Mouse (Mus musculus): Measurements from ENCODE around the gene Clec2h. TPM values are rescaled to one million over a fixed set of nuclear protein-coding genes. Genes with fewer than 3 reads are reported as not detected.
A peak's percentile ranks its signal among the peaks of the same experiment; 100 is the strongest.
"Not testable (repeated sequence)": the region's sequence is repeated elsewhere in the genome, so short reads cannot be mapped to it uniquely, and the experiment has no call there.

Gene Clec2h
- not detected in 2 replicates for polyA plus RNA-seq (2012; ENCODE audit: insufficient read depth, insufficient read length, missing spikeins)

GRCm38 (mm10) chr6:128662206-128662605, at the start of gene Clec2h:
TSS of gene Clec2h (plus strand) at chr6:128662385.
- Histone ChIP-seq H3K4me3 (ENCODE audit: insufficient read depth, low read length) (no peak within 1 kb of the TSS), H3K4me1 (ENCODE audit: control insufficient read depth, insufficient read depth, low read length) (no peaks in the 10 kb centered on the region), H3K27ac (ENCODE audit: insufficient read depth, low read depth, low read length) (no peak within 1 kb of the TSS)

GRCm38 (mm10) chr6:128622733-128623132, 39.5 kb upstream of the Clec2h start:
- H3K4me1 ChIP-seq (ENCODE audit: control insufficient read depth, insufficient read depth, low read length), result no peaks in the 10 kb centered on the region
- H3K27ac ChIP-seq (ENCODE audit: insufficient read depth, low read depth, low read length), result no peak overlapping the region
- H3K4me3 ChIP-seq (ENCODE audit: insufficient read depth, low read length), result no peak overlapping the region
- TF ChIP-seq CTCF (IDR thresholded peaks at IDR 0.05; ENCODE audit: low read depth, low read length), result no peak
- no peak for TF ChIP-seq POLR2A (IDR thresholded peaks at IDR 0.05; ENCODE audit: borderline replicate concordance, low read depth, low read length)

More at GRCm38 (mm10) chr6:128662206-128662605, at the start of gene Clec2h:
- TF ChIP-seq CTCF (IDR thresholded peaks at IDR 0.05; ENCODE audit: low read depth, low read length), result no peak
- TF ChIP-seq POLR2A (IDR thresholded peaks at IDR 0.05; ENCODE audit: borderline replicate concordance, low read depth, low read length), result no peak

DNA sequence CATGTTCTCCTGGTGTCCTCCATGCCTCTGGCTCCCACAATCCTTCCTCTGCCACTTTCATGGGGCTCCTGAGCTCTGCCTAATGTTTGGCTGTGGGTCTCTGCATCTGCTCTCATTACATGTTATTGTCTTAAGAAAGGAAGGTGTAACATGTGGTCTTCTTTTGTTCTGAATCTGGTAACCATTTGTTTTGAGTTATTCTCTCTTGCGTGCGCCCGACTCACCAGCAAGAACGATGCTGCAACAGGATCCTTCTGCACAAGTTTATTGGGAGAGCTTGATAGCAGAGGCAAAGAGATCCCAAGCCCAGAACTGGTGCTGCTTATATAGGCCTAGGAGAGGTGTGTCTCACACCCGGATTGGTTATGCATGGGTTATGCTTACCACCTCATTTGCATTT, 38.8 kb upstream of the Clec2h start, which contains the start of gene Klrb1a:
TSS of gene Klrb1a (minus strand) at position 101 of the 400 bp plus-strand sequence.
- H3K27ac ChIP-seq (ENCODE audit: insufficient read depth, low read depth, low read length), result not testable (repeated sequence)

GRCm38 (mm10) chr6:128624425-128624824, 37.8 kb upstream of the Clec2h start:
- TF ChIP-seq POLR2A (IDR thresholded peaks at IDR 0.05; ENCODE audit: borderline replicate concordance, low read depth, low read length) (no peak), CTCF (IDR thresholded peaks at IDR 0.05; ENCODE audit: low read depth, low read length) (no peak)
- Histone ChIP-seq H3K4me1 (ENCODE audit: control insufficient read depth, insufficient read depth, low read length) (no peaks in the 10 kb centered on the region), H3K4me3 (ENCODE audit: insufficient read depth, low read length) (no peak overlapping the region), H3K27ac (ENCODE audit: insufficient read depth, low read depth, low read length) (no peak overlapping the region)

More for the DNA sequence above, 38.8 kb upstream of the Clec2h start, which contains the start of gene Klrb1a:
- H3K4me1 ChIP-seq (ENCODE audit: control insufficient read depth, insufficient read depth, low read length); H3K4me3 ChIP-seq (ENCODE audit: insufficient read depth, low read length): not testable (repeated sequence)

DNA sequence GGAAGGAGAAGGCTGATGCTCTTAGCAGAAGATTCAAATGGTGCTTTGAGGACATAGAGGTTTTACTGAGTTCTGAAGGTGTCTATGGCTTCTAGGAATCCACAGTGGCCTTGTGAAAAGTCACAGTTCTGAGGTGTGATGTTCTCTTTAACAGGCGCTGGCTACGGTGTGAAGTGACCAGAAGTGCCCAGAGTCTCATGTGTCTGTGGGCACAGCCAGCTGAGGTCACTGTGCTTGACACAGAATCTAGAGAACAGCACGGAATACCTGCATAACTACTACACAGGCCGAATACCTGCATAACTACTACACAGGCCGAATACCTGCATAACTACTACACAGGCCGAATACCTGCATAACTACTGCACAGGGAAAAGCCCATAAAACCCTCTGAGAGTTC, 36.9 kb upstream of the Clec2h start:
- not testable (repeated sequence) for H3K4me1 ChIP-seq (ENCODE audit: control insufficient read depth, insufficient read depth, low read length); H3K4me3 ChIP-seq (ENCODE audit: insufficient read depth, low read length); H3K27ac ChIP-seq (ENCODE audit: insufficient read depth, low read depth, low read length)

DNA sequence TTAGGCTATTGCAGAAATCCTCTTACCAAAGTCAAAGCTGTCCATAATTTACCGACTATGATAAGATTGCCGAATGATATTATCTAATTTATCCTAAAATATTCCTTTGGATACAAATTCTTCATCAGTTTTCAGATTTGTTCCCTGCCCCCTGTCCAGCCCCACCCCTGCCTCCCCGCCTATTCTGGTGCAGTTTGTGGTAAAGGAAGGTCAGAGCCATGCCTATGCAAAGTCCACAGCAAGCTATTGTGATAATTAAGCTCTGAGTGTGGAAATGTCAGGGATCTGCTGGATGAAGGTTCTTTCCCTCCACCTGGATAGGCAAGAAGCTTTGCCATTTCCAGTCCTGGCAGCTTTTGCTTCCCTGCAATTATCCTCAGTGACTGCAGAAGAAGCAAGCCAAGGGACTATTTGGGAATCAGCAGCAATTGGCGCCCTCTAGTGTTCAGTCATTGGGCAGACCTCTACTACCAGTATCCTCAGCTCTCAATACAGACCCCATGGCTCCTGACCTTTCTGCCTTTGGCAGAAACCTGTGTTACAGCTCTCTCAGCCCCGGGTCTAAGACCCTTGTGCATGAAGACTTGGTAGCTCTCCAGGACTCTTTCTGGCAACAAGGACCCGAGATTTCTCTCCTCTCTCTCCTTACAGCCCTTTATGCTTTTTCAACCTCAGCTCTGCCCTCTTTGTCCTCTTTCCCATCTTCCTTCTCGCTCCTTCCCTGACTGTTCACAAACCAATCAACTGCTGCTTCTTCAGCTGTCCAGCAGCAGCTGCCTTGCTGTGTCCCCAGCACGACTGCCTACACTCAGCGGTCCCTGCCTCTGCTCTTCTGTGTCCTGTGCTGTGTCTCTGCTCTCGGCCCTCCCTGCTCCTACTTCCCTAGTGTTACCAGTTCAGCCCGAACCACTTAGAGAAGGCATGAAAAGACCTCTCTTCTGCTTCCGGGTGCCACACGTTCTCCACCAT, 32.1 kb upstream of the Clec2h start:
- TF ChIP-seq CTCF (IDR thresholded peaks at IDR 0.05; ENCODE audit: low read depth, low read length), result peak; percentile 19; the same call in 1 of the 2 replicates
- H3K4me1 ChIP-seq (ENCODE audit: control insufficient read depth, insufficient read depth, low read length); H3K27ac ChIP-seq (ENCODE audit: insufficient read depth, low read depth, low read length); H3K4me3 ChIP-seq (ENCODE audit: insufficient read depth, low read length): not testable (repeated sequence)

GRCm38 (mm10) chr6:128630912-128631905, 31.0 kb upstream of the Clec2h start:
- H3K27ac ChIP-seq (ENCODE audit: insufficient read depth, low read depth, low read length); H3K4me1 ChIP-seq (ENCODE audit: control insufficient read depth, insufficient read depth, low read length); H3K4me3 ChIP-seq (ENCODE audit: insufficient read depth, low read length): not testable (repeated sequence)

DNA sequence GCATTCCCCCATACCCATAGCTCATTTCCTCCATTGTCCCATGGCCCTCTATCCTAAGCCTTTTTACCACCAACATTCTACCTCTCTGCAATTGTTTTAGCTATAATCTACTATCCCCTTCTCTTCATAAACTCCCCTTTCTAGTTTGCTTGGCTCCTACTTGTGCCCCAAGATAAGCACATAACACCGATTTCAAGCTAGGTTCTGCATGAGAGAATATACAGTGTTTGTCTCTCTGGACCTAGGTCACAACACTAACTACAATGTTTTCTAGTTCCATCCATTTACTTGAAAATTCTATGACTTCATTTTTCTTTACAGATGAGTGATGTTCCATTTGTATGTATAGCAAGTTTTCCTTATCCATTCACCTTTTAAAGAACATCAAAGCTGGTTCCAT, 21.5 kb upstream of the Clec2h start:
- Histone ChIP-seq H3K4me1 (ENCODE audit: control insufficient read depth, insufficient read depth, low read length) (no peaks in the 10 kb centered on the region), H3K27ac (ENCODE audit: insufficient read depth, low read depth, low read length) (no peak overlapping the region), H3K4me3 (ENCODE audit: insufficient read depth, low read length) (no peak overlapping the region)
- TF ChIP-seq CTCF (IDR thresholded peaks at IDR 0.05; ENCODE audit: low read depth, low read length), result no peak
- TF ChIP-seq POLR2A (IDR thresholded peaks at IDR 0.05; ENCODE audit: borderline replicate concordance, low read depth, low read length), result no peak

DNA sequence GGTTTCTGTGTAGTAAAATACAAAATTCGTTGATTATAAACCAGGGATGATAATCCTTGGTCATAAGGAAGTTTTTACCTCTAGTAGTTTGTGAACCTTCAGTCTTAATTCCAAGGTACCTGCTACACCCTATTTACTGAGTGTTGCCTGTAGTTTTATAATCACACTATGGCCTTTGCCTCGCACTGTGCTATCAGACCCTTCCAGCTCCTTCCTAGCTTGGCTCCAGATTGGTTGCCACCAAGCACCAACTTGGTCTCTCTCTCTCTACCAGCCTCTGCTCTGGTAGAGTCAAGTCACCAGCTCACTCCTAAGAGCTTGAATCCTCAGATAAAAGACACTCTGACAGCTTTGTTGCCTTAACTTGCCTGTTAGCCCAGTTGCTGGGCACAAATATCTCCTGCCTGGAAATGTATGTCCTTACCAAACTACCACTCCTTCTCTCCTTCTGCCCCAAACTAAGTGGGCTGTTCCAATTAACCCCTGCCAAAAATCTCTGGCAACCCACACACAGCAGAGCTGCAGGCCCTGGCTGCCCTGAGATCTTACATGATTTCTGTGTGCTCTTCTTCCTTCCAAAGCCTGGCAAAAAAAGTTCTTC, 21.0 kb upstream of the Clec2h start:
- H3K27ac ChIP-seq (ENCODE audit: insufficient read depth, low read depth, low read length), result no peak overlapping the region
- TF ChIP-seq POLR2A (IDR thresholded peaks at IDR 0.05; ENCODE audit: borderline replicate concordance, low read depth, low read length) (no peak), CTCF (IDR thresholded peaks at IDR 0.05; ENCODE audit: low read depth, low read length) (no peak)
- H3K4me3 ChIP-seq (ENCODE audit: insufficient read depth, low read length), result no peak overlapping the region
- H3K4me1 ChIP-seq (ENCODE audit: control insufficient read depth, insufficient read depth, low read length), result no peaks in the 10 kb centered on the region
